Mouse (Mus musculus) kidney, adult 2 months (tissue): Measurements from ENCODE around the gene Kidins220.

ENCODE experiments used
- CTCF ChIP-seq: fragments of 200-500 bp; conservative IDR thresholded peaks from 2 replicates; pipeline ENCODE4 v1.5.1; 2011; ENCODE audit warnings: low read depth, mild to moderate bottlenecking, control low read depth, low read length, moderate library complexity, mixed read lengths; ENCODE audit not compliant: insufficient read depth, insufficient read length
- POLR2A ChIP-seq: fragments of 200-500 bp; IDR thresholded peaks from one replicate; pipeline ENCODE4 v1.6.1; 2011; ENCODE audit warnings: low read depth, low read length, control low read depth

GRCm38 (mm10) chr12:24925276-24925675, 49.4 kb upstream of the Kidins220 start:
- no peak for TF ChIP-seq POLR2A
- no peak for TF ChIP-seq CTCF
